Mouse (Mus musculus) bone marrow, adult 2 months (tissue): ENCODE data around the gene BC024978. TPM values are rescaled to one million over a fixed set of nuclear protein-coding genes. Genes with fewer than 3 reads are reported as not detected.

Experiments used
- H3K27ac ChIP-seq: fragments of 200-500 bp; 2 replicates; pipeline ENCODE4 v1.5.1; 2012; ENCODE audit warnings: low read depth, mild to moderate bottlenecking, control low read depth, inconsistent platforms, low read length; ENCODE audit not compliant: control insufficient read depth, poor library complexity, insufficient read depth
- H3K4me1 ChIP-seq: fragments of 200-500 bp; 2 replicates; pipeline ENCODE4 v1.6.1; 2011; ENCODE audit warnings: low read length; ENCODE audit not compliant: control insufficient read depth, insufficient read depth
- H3K4me3 ChIP-seq: fragments of 200-500 bp; replicated peaks from 2 replicates; pipeline ENCODE3; 2011; ENCODE audit warnings: mild to moderate bottlenecking, low read depth, low read length, control low read depth; ENCODE audit not compliant: control insufficient read depth
- CTCF ChIP-seq: fragments of 200-500 bp; IDR thresholded peaks from 2 replicates; pipeline ENCODE4 v1.5.1; 2011; ENCODE audit warnings: low read length, control low read depth; ENCODE audit not compliant: control insufficient read depth, insufficient read depth
- POLR2A ChIP-seq: fragments of 200-500 bp; IDR thresholded peaks from 2 replicates; pipeline ENCODE4 v1.6.1; 2011; ENCODE audit warnings: low read depth, mild to moderate bottlenecking, control low read depth, low read length, borderline replicate concordance; ENCODE audit not compliant: control insufficient read depth
- WGBS: fragments of 180-500 bp; shearing (Covaris S2); methylation state at CpG from one replicate; pipeline ENCODE4 v1.1.7; 2018; 5-methylcytosine and 5-hydroxymethylcytosine counted together
- polyA plus RNA-seq: library from polyadenylated mRNA; stranded (reverse); fragments of >200 nt; gene quantifications from 2 replicates; pipeline ENCODE4 v1.2.4, GENCODE M21; 2011; ENCODE audit warnings: low replicate concordance; ENCODE audit not compliant: missing spikeins, insufficient read depth, insufficient read length

The BC024978 gene
- polyA plus RNA-seq, 1 experiment = 2.5 TPM

GRCm38 (mm10) chr7:27167475-27168094, 28.0 kb upstream of the BC024978 start:
- H3K4me3 ChIP-seq = peak overlapping the region; percentile 56
- H3K4me1 ChIP-seq = peaks cover 6% of the 10 kb centered on the region
- peak overlapping the region; percentile 99 for H3K27ac ChIP-seq
- WGBS = 40% methylated on average over 11 of the region's 11 CpGs
- TF ChIP-seq CTCF = no peak
- TF ChIP-seq POLR2A = no peak

DNA sequence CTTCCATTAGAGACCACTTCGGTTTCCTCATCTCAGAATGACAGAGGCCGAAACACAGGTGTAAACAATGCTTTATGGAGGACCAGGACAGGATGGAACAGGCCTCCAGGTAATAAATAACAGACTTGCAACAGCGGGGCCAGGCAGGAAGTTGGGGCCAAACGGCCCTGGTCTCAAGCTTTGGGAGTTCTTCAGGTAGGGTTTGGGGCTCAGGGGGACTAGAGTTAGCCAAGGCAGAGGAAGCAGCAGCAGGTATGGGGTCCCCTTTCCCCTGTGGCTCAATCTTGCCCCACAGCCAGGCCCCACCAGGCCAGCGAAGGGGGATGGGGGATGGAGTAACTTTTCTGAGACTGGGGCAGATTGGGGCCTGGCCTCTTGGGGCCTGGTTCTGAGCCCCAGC, 27.2 kb upstream of the BC024978 start:
- Histone ChIP-seq H3K27ac (peak overlapping the region; percentile 99), H3K4me1 (peaks cover 6% of the 10 kb centered on the region), H3K4me3 (no peak overlapping the region)
- no peak for TF ChIP-seq CTCF
- 64% methylated on average over 5 of the region's 5 CpGs for WGBS

DNA sequence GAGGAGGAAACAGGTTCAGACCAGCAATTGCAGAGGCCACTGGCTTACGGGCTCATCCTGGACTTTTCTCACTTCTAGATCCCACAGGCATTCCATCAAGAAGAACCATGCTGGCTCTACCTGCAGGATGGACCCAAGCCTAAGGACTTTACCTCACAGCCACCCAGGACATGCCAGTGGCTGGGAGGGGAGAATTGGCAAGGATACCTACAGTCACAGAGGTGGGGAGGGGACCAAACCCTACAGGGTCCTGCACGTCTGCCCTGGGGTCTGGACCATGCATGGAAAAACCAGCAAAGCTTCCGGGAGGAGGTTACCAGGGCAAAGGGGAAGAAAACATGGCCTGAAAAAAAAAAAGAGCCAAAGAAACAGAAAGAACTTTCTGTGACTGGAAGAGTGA, 24.6 kb upstream of the BC024978 start:
- H3K4me3 ChIP-seq = no peak overlapping the region
- H3K27ac ChIP-seq = no peak overlapping the region
- TF ChIP-seq CTCF (no peak), POLR2A (no peak)
- peaks cover 6% of the 10 kb centered on the region for H3K4me1 ChIP-seq
- 87% methylated on average over 3 of the region's 3 CpGs for WGBS

DNA sequence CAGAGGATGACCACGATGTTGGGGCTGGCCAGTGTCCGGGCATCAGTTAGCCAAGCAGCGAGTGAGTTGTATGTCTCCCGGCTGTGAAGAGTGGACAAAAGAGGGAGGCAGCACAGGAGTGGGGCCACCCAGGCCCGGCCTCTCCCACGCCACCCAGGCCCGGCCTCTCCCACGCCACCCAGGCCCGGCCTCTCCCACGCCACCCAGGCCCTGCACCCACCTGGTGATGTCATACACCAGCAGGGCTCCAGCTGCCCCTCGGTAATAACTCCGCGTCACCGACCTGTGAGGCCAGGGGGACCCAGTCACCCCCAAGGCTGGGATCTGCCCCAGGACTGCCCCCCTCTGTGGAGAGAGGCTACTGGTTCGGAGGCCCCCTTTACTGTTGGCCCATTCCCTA, 21.1 kb upstream of the BC024978 start:
- TF ChIP-seq CTCF (no peak), POLR2A (no peak)
- Histone ChIP-seq H3K27ac (no peak overlapping the region), H3K4me3 (no peak overlapping the region), H3K4me1 (no peaks in the 10 kb centered on the region)
- WGBS = 87% methylated on average over 15 of the region's 15 CpGs

DNA sequence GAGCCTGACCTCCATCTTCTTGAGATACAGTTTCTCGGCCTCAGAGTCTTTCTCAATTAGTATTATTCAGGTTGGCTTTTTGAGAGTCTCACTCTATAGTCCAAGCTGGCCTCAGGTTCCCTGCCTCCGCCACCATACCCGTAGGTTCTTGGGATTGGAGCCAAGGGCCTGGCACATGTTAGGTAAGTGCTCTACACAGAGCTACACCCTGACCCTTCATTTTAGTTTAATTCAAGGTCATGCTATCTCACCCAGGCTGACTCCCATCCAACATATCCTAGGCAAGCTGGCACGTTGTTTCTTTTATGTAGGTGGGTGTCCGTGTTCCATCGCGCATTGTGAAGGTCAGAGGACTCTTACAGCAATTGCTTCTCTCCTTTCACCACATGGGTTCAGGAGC, 20.7 kb upstream of the BC024978 start:
- H3K4me1 ChIP-seq = no peaks in the 10 kb centered on the region
- TF ChIP-seq POLR2A (no peak), CTCF (no peak)
- WGBS = 91% methylated on average over 7 of the region's 7 CpGs
- no peak overlapping the region for H3K4me3 ChIP-seq
- no peak overlapping the region for H3K27ac ChIP-seq

DNA sequence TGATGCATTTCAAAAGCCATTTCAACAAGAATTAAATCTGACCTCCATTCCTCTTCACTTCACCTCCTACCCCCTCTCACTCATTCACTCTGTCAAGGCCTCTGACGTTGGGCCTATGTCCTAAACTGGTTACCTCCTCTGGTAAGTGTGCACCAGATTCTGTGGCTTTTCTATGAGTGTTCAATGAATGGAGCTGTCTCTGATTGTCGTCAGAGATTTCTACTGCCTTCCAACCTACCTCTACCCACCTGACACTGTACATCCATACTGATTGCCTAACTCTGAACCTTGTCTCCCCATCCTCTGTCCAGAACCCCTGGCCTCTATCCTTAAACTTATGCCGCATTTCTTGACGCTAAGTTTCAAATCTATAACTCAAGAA, 17.6 kb upstream of the BC024978 start:
- Histone ChIP-seq H3K27ac (peak overlapping the region; percentile 98), H3K4me1 (no peaks in the 10 kb centered on the region), H3K4me3 (peak overlapping the region; percentile 85)
- WGBS = 16% methylated on average over 4 of the region's 4 CpGs
- TF ChIP-seq POLR2A (no peak), CTCF (no peak)

DNA sequence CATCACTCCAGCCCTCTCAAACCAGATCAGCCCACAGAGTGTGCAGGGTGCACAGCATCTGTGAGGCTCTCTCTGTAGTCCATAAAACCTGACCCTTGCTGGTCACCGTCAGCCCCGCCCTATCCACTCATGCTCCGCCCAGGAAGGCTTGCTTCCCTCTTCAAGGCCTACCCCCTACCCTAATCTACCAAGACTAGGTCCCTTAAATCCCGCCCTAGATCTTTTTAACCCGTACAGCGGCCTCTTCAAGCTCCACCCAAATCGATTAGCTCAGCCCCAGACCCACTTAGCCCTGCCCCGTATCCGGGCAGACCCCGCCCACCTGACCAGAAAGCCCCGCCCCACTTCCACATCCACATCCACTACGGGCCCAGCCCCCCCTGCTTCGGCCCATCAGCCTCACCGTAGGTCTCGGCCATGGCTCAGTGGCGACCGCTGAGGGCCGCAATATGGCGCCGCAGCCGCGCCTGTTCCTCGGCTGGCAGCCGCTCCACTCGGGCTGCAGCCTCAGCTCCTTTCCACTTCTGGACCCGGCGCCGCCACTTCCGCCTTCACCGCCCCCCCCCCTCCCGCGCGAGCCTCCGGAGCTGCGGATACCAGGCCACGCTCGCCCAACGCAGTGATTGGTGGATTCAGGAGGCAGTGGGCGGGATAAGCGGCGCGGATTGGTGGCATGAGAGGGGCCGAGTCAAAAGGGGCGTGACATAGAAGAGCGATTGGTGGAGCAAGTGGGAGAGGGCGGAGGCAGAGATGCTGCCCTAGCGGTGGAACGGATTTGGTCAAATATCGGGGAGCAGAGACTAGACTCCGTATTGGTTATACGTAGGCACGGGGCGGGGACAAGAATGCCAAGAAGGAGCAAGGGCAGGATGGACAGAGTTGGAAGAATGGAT, 17.0 kb upstream of the BC024978 start, which contains the start of gene Rab4b:
Gene Rab4b, minus strand, starts transcription at position 573 of the 893 bp plus-strand sequence.
- Histone ChIP-seq H3K4me3 (peak within 1 kb of the TSS; percentile 85), H3K4me1 (no peaks in the 10 kb centered on the region), H3K27ac (peak within 1 kb of the TSS; percentile 98)
- TF ChIP-seq POLR2A (peak; percentile 38; the same call in 1 of the 2 replicates), CTCF (peak; percentile 77)
- under 1% methylated on average over 53 of the region's 53 CpGs for WGBS

DNA sequence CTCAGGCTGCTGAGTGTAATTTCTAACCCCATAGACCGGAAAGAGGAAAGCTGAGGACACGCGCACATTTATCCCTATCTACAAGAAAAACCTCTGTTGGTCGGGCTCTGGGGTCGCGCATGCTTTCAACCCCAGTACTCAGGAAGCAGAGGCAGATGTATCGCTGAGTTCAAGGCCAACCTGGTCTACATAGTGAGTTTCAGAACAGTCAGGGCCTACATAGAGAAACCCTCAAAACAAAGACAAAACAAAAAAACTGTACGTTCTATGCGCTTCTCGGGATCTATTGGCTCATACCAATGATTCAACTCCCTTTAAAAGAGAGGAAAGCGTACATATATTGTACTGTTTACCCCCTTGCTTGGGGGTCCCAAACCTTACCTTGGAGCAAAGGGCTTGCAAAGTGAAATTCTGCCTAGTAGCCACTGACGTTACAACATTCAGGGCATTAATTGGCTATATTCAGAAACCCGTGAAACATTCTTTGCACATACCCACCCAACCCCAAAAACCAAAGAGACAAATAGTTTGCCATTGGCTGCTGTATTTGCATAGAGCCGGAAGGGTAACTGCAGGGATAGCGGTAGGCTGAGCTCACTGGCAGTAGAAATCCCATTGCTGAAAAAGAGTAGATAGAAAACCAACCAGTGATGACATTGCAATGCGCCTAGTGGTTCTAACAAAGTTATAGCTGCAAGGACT, 16.2 kb upstream of the BC024978 start:
- WGBS = 47% methylated on average over 16 of the region's 16 CpGs

More for the DNA sequence above, 16.2 kb upstream of the BC024978 start:
- Histone ChIP-seq H3K27ac (no peak overlapping the region), H3K4me3 (peak overlapping the region; percentile 66), H3K4me1 (no peaks in the 10 kb centered on the region)
- TF ChIP-seq CTCF = no peak
- no peak for TF ChIP-seq POLR2A
